Mouse (Mus musculus): ENCODE measurements around the gene Nampt. TPM values are rescaled to one million over a fixed set of nuclear protein-coding genes. Genes with fewer than 3 reads are reported as not detected.
"Not testable (repeated sequence)": the region's sequence is repeated elsewhere in the genome, so short reads cannot be mapped to it uniquely, and the experiment has no call there.

Nampt gene
- total and polyA plus RNA-seq, 2 experiments from 2014 or later, result 28.6 to 55.1 TPM

DNA sequence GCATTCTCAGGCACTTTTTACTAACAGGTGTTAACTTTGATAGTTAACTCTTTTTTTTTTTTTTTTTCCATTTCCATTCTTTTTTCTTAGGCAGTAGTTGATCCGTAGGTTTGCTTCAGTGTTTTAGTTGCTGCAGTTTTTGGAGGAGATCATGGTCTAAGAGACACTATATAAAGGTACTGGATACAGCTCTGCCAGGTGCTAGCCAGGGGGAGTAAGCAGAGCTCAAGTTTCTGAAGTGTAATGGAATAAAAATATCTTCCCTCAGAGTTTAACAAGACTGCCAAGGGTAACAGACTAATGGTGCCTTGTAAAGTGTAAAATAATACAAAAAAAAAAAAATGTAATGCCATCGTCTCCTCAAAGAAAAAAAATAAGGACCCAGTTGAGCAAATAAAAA is 67.0 kb downstream of the Nampt start:
- Histone ChIP-seq H3K9ac (no peak overlapping the region), H3K9me3 (ENCODE audit: low read length) (no peaks in the 10 kb centered on the region), H3K4me1 (ENCODE audit: insufficient read depth) (no peaks in the 10 kb centered on the region), H3K4me2 (ENCODE audit: low read depth) (no peak overlapping the region), H3K4me3 (ENCODE audit: low read depth, low read length) (no peak overlapping the region), H3K36me3 (ENCODE audit: insufficient read depth) (no peaks in the 10 kb centered on the region), H3K27me3 (ENCODE audit: insufficient read depth, low read length) (no peaks in the 10 kb centered on the region), H3K27ac (ENCODE audit: low read depth, low read length) (no peak overlapping the region)
- TF ChIP-seq CTCF (IDR thresholded peaks at IDR 0.05; ENCODE audit: low read depth), result no peak
- ATAC-seq (no peak), DNase-seq (no peak)
- 93% methylated on average over 2 of the region's 2 CpGs for WGBS

DNA sequence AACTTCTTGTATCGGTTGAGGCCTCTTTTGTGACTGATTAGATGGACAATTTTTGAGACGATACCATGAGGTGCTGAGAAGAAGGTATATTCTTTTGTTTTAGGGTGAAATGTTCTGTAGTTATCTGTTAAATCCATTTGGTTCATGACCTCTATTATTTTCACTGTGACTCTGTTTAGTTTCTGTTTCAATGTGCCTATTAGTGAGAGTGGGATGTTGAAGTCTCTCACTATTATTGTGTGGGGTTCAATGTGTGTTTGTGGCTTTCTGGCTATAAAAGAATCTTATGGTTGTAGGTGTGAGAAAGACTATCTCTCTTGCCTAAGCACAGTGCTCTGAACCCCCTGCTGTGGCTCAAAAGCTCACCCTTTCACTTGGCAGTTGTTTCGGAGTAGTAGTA is 68.9 kb downstream of the Nampt start:
- no peak overlapping the region for H3K4me2 ChIP-seq (ENCODE audit: low read depth)
- no peak for DNase-seq
- H3K9me3 ChIP-seq (ENCODE audit: low read length), result no peaks in the 10 kb centered on the region
- no peaks in the 10 kb centered on the region for H3K27me3 ChIP-seq (ENCODE audit: insufficient read depth, low read length)
- no peak for ATAC-seq
- no peak overlapping the region for H3K27ac ChIP-seq (ENCODE audit: low read depth, low read length)
- WGBS, result 89% methylated on average over 3 of the region's 3 CpGs
- no peaks in the 10 kb centered on the region for H3K36me3 ChIP-seq (ENCODE audit: insufficient read depth)
- no peaks in the 10 kb centered on the region for H3K4me1 ChIP-seq (ENCODE audit: insufficient read depth)
- no peak overlapping the region for H3K4me3 ChIP-seq (ENCODE audit: low read depth, low read length)
- TF ChIP-seq CTCF (IDR thresholded peaks at IDR 0.05; ENCODE audit: low read depth), result no peak
- H3K9ac ChIP-seq, result no peak overlapping the region

DNA sequence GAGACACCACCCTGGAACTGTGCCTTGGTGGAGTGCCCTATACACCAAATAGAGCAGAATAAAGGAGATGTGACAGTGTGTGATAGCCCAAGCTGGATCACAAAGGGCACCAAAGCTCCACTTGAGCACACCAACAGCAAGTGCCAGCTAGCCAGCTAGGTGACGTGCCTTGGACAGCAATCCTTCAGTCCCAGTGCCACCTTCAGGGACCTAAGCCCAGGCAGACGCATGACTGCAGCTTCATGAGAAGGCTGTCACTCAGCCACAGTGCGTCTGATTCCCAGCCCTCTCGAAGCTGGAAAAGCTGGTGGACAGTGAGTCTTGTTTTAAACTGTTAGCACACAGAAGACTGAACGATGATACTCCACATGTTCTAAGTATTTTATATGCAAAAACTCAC is 70.5 kb downstream of the Nampt start:
- TF ChIP-seq CTCF (IDR thresholded peaks at IDR 0.05; ENCODE audit: low read depth), result no peak
- no peaks in the 10 kb centered on the region for H3K36me3 ChIP-seq (ENCODE audit: insufficient read depth)
- H3K27me3 ChIP-seq (ENCODE audit: insufficient read depth, low read length), result no peaks in the 10 kb centered on the region
- H3K9me3 ChIP-seq (ENCODE audit: low read length), result no peaks in the 10 kb centered on the region
- H3K27ac ChIP-seq (ENCODE audit: low read depth, low read length), result no peak overlapping the region
- H3K4me3 ChIP-seq (ENCODE audit: low read depth, low read length), result no peak overlapping the region
- no peaks in the 10 kb centered on the region for H3K4me1 ChIP-seq (ENCODE audit: insufficient read depth)
- no peak for DNase-seq
- ATAC-seq, result no peak
- no peak overlapping the region for H3K9ac ChIP-seq
- H3K4me2 ChIP-seq (ENCODE audit: low read depth), result no peak overlapping the region
- 84% methylated on average over 5 of the region's 5 CpGs for WGBS

DNA sequence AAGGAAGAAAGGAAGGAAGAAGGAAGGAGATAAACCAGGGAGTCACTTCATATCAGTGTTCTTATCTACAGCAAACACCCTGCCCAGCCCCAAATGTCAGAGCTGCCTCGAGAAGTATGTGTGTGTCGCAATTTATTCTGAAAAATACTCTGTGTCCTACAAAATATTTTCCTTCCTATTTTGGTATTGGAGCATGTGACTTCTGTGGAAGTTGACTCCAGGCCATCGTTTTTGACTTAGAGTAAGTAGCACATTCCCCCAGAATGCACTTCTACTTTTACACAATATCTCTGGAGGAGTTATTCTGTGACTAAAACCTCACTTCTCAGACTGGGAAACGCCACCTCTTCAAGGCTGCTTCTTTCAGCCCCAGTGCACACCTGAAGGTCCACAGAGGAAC is 71.1 kb downstream of the Nampt start:
- Histone ChIP-seq H3K4me2 (ENCODE audit: low read depth) (no peak overlapping the region), H3K27me3 (ENCODE audit: insufficient read depth, low read length) (no peaks in the 10 kb centered on the region), H3K9ac (no peak overlapping the region), H3K36me3 (ENCODE audit: insufficient read depth) (no peaks in the 10 kb centered on the region), H3K4me1 (ENCODE audit: insufficient read depth) (no peaks in the 10 kb centered on the region), H3K9me3 (ENCODE audit: low read length) (no peaks in the 10 kb centered on the region), H3K27ac (ENCODE audit: low read depth, low read length) (no peak overlapping the region), H3K4me3 (ENCODE audit: low read depth, low read length) (no peak overlapping the region)
- no peak for DNase-seq
- ATAC-seq, result no peak
- no peak for TF ChIP-seq CTCF (IDR thresholded peaks at IDR 0.05; ENCODE audit: low read depth)
- 77% methylated on average over 4 of the region's 4 CpGs for WGBS

DNA sequence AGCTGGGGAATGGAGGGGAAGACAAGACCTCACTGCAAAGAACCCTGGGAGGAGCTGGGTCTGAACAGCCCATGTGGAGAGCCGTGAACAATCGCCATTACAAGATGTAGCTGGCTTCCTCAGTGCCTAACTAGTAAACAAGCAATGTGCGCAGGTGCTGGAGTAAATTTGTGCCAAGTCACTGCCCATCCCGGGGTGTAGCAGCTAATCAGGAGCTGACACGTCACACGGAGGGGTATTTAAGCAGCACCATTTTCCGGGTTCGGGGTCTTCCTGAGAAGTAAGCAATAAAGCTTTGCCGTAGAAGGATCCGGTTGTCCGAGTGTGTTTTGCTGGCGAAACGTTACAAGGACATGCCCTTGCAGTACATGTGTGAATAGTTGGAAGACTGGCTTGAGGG is 71.9 kb downstream of the Nampt start:
- not testable (repeated sequence) for ATAC-seq; H3K27ac ChIP-seq (ENCODE audit: low read depth, low read length); H3K4me1 ChIP-seq (ENCODE audit: insufficient read depth); H3K9ac ChIP-seq; H3K4me3 ChIP-seq (ENCODE audit: low read depth, low read length); DNase-seq; H3K36me3 ChIP-seq (ENCODE audit: insufficient read depth); H3K27me3 ChIP-seq (ENCODE audit: insufficient read depth, low read length); H3K4me2 ChIP-seq (ENCODE audit: low read depth); H3K9me3 ChIP-seq (ENCODE audit: low read length)
- WGBS, result 90% methylated on average over 13 of the region's 13 CpGs

DNA sequence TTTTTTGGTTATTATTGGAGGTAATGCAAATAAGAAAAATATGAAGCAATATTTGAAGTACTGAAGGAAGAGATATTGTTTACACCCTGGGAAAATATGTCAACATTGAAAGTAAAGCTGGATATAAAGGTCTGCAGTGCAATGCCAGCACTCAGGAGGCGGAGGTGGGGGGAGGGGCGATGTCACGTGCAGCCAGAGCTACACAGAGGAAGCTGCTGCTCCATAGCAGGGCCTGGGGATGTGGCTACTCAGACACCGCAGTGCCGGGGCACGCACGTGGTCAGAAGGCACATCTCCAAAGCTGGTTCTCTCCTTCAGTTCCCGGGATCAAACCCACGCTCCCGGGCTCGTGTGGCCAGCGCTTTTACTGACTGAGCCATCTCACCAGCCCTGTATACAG is 73.9 kb downstream of the Nampt start:
- Histone ChIP-seq H3K4me3 (ENCODE audit: low read depth, low read length) (no peak overlapping the region), H3K9ac (no peak overlapping the region), H3K9me3 (ENCODE audit: low read length) (no peaks in the 10 kb centered on the region), H3K27me3 (ENCODE audit: insufficient read depth, low read length) (no peaks in the 10 kb centered on the region), H3K4me2 (ENCODE audit: low read depth) (no peak overlapping the region), H3K4me1 (ENCODE audit: insufficient read depth) (no peaks in the 10 kb centered on the region), H3K36me3 (ENCODE audit: insufficient read depth) (no peaks in the 10 kb centered on the region), H3K27ac (ENCODE audit: low read depth, low read length) (no peak overlapping the region)
- WGBS, result 46% methylated on average over 12 of the region's 12 CpGs
- DNase-seq (no peak), ATAC-seq (no peak)
- no peak for TF ChIP-seq CTCF (IDR thresholded peaks at IDR 0.05; ENCODE audit: low read depth)

DNA sequence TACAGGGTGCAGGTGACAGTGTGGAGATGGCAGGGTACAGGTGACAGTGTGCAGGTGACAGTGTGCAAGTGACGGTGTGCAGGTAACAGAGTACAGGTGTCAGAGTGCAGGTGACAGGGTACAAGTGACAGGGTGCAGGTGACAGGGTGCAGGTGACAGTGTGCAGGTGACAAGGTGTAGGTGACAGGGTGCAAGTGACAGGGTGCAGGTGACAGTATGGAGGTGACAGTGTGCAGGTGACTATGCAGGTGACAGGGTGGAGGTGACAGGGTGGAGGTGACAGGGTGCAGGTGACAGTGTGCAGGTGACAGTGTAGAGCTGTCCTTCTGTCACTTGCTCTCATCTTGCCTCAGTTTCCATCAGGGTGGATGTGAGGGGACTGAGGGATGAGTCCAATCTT is 76.5 kb downstream of the Nampt start:
- Histone ChIP-seq H3K4me2 (ENCODE audit: low read depth) (no peak overlapping the region), H3K9ac (no peak overlapping the region), H3K4me3 (ENCODE audit: low read depth, low read length) (no peak overlapping the region), H3K36me3 (ENCODE audit: insufficient read depth) (no peaks in the 10 kb centered on the region), H3K4me1 (ENCODE audit: insufficient read depth) (no peaks in the 10 kb centered on the region), H3K27me3 (ENCODE audit: insufficient read depth, low read length) (no peaks in the 10 kb centered on the region), H3K27ac (ENCODE audit: low read depth, low read length) (no peak overlapping the region), H3K9me3 (ENCODE audit: low read length) (no peaks in the 10 kb centered on the region)
- DNase-seq (no peak), ATAC-seq (no peak)
- WGBS, result 86% methylated on average over 1 of the region's 1 CpGs
- TF ChIP-seq CTCF (IDR thresholded peaks at IDR 0.05; ENCODE audit: low read depth), result no peak

DNA sequence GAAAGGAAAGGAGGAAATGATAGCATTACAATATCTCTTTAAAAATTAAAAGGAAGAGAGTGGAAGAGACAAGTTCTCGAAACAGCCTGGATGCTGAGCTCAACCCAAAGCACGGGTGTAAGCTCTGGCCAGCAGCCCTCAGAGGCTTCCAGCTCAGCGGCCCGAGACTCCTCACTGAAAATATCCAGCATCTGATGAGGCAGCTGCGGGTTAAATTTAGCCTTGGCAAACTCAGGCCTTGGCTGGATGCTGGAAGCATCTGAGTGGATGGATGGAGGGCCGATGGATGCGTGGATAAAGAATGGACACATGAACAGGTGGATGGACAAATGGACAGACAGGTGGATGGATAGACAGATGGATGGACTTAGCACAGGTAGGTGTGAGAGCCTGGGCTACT is 77.2 kb downstream of the Nampt start:
- peak; percentile 22 for DNase-seq

More for the DNA sequence above, 77.2 kb downstream of the Nampt start:
- Histone ChIP-seq H3K4me3 (ENCODE audit: low read depth, low read length) (no peak overlapping the region), H3K36me3 (ENCODE audit: insufficient read depth) (no peaks in the 10 kb centered on the region), H3K4me2 (ENCODE audit: low read depth) (no peak overlapping the region), H3K27ac (ENCODE audit: low read depth, low read length) (no peak overlapping the region), H3K9me3 (ENCODE audit: low read length) (no peaks in the 10 kb centered on the region), H3K27me3 (ENCODE audit: insufficient read depth, low read length) (no peaks in the 10 kb centered on the region), H3K9ac (no peak overlapping the region), H3K4me1 (ENCODE audit: insufficient read depth) (no peaks in the 10 kb centered on the region)
- 64% methylated on average over 7 of the region's 7 CpGs for WGBS
- TF ChIP-seq CTCF (IDR thresholded peaks at IDR 0.05; ENCODE audit: low read depth), result no peak
- ATAC-seq, result peak; percentile 32; the same call in 1 of the 2 replicates
